Mouse (Mus musculus): Measurements from ENCODE around the gene Hoxb8. TPM values are rescaled to one million over a fixed set of nuclear protein-coding genes. Genes with fewer than 3 reads are reported as not detected.
A peak's percentile ranks its signal among the peaks of the same experiment; 100 is the strongest.

Hoxb8 gene
- polyA plus RNA-seq, 1 experiment from 2014 or later = 0.33 TPM

GRCm38 (mm10) chr11:96295092-96295835 is 13.6 kb downstream of the Hoxb8 start:
- H3K36me3 ChIP-seq (ENCODE audit: control insufficient read depth, insufficient read depth, low read length) = no peaks in the 10 kb centered on the region
- H3K9ac ChIP-seq (ENCODE audit: low read length) = no peak overlapping the region
- H3K27me3 ChIP-seq (ENCODE audit: control insufficient read depth, insufficient read depth, low read depth, low read length) = peaks cover 76% of the 10 kb centered on the region
- ATAC-seq (ENCODE audit: low read depth) = no peak; the same call in 1 of the 2 replicates
- WGBS = 2% methylated on average over 30 of the region's 30 CpGs
- peak overlapping the region; percentile 32 for H3K4me3 ChIP-seq (ENCODE audit: low read length)
- no peaks in the 10 kb centered on the region for H3K9me3 ChIP-seq (ENCODE audit: control insufficient read depth, low read length)
- H3K4me1 ChIP-seq (replicated peaks; ENCODE audit: control insufficient read depth, insufficient read depth, low read length) = peaks cover 5% of the 10 kb centered on the region; the same call in 1 of the 2 replicates
- H3K27ac ChIP-seq (ENCODE audit: low read length) = no peak overlapping the region
- peak overlapping the region; percentile 49 for H3K4me2 ChIP-seq (ENCODE audit: low read depth, low read length)

GRCm38 (mm10) chr11:96296997-96297396 is 15.3 kb downstream of the Hoxb8 start:
- Histone ChIP-seq H3K4me1 (replicated peaks; ENCODE audit: control insufficient read depth, insufficient read depth, low read length) (peaks cover 10% of the 10 kb centered on the region; the same call in 1 of the 2 replicates), H3K27ac (ENCODE audit: low read length) (no peak overlapping the region), H3K4me2 (ENCODE audit: low read depth, low read length) (no peak overlapping the region), H3K4me3 (ENCODE audit: low read length) (no peak overlapping the region), H3K27me3 (ENCODE audit: control insufficient read depth, insufficient read depth, low read depth, low read length) (peaks cover 82% of the 10 kb centered on the region), H3K9ac (ENCODE audit: low read length) (no peak overlapping the region), H3K9me3 (ENCODE audit: control insufficient read depth, low read length) (no peaks in the 10 kb centered on the region), H3K36me3 (ENCODE audit: control insufficient read depth, insufficient read depth, low read length) (no peaks in the 10 kb centered on the region)
- ATAC-seq (ENCODE audit: low read depth) = no peak
- 27% methylated on average over 2 of the region's 2 CpGs for WGBS

- no peak overlapping the region for H3K4me2 ChIP-seq (ENCODE audit: low read depth, low read length)
- no peak overlapping the region for H3K4me3 ChIP-seq (ENCODE audit: low read length)
These were observed 15.7 kb downstream of the Hoxb8 start for GRCm38 (mm10) chr11:96297428-96297827.

GRCm38 (mm10) chr11:96297968-96298635 is 16.4 kb downstream of the Hoxb8 start:
- no peaks in the 10 kb centered on the region for H3K36me3 ChIP-seq (ENCODE audit: control insufficient read depth, insufficient read depth, low read length)
- 19% methylated on average over 11 of the region's 11 CpGs for WGBS

More at GRCm38 (mm10) chr11:96297428-96297827, 15.7 kb downstream of the Hoxb8 start:
- H3K27ac ChIP-seq (ENCODE audit: low read length) = no peak overlapping the region
- no peaks in the 10 kb centered on the region for H3K9me3 ChIP-seq (ENCODE audit: control insufficient read depth, low read length)
- 35% methylated on average over 3 of the region's 3 CpGs for WGBS
- no peak for ATAC-seq (ENCODE audit: low read depth)
- peaks cover 10% of the 10 kb centered on the region; the same call in 1 of the 2 replicates for H3K4me1 ChIP-seq (replicated peaks; ENCODE audit: control insufficient read depth, insufficient read depth, low read length)
- H3K36me3 ChIP-seq (ENCODE audit: control insufficient read depth, insufficient read depth, low read length) = no peaks in the 10 kb centered on the region
- peaks cover 82% of the 10 kb centered on the region for H3K27me3 ChIP-seq (ENCODE audit: control insufficient read depth, insufficient read depth, low read depth, low read length)
- H3K9ac ChIP-seq (ENCODE audit: low read length) = no peak overlapping the region

GRCm38 (mm10) chr11:96298895-96299667 is 17.4 kb downstream of the Hoxb8 start:
- Histone ChIP-seq H3K4me1 (replicated peaks; ENCODE audit: control insufficient read depth, insufficient read depth, low read length) (peaks cover 10% of the 10 kb centered on the region; the same call in 1 of the 2 replicates), H3K36me3 (ENCODE audit: control insufficient read depth, insufficient read depth, low read length) (no peaks in the 10 kb centered on the region), H3K9ac (ENCODE audit: low read length) (peak overlapping the region; percentile 77), H3K27ac (ENCODE audit: low read length) (peak overlapping the region; percentile 68), H3K4me2 (ENCODE audit: low read depth, low read length) (peak overlapping the region; percentile 79), H3K9me3 (ENCODE audit: control insufficient read depth, low read length) (no peaks in the 10 kb centered on the region), H3K27me3 (ENCODE audit: control insufficient read depth, insufficient read depth, low read depth, low read length) (peaks cover 76% of the 10 kb centered on the region), H3K4me3 (ENCODE audit: low read length) (peak overlapping the region; percentile 61)
- under 1% methylated on average over 63 of the region's 66 CpGs for WGBS
- peak; percentile 34 for ATAC-seq (ENCODE audit: low read depth)

More at GRCm38 (mm10) chr11:96297968-96298635, 16.4 kb downstream of the Hoxb8 start:
- H3K27me3 ChIP-seq (ENCODE audit: control insufficient read depth, insufficient read depth, low read depth, low read length) = peaks cover 79% of the 10 kb centered on the region
- no peaks in the 10 kb centered on the region for H3K9me3 ChIP-seq (ENCODE audit: control insufficient read depth, low read length)
- H3K9ac ChIP-seq (ENCODE audit: low read length) = no peak overlapping the region
- H3K4me2 ChIP-seq (ENCODE audit: low read depth, low read length) = peak overlapping the region; percentile 79; the same call in 1 of the 2 replicates
- no peak overlapping the region for H3K4me3 ChIP-seq (ENCODE audit: low read length)
- no peak overlapping the region for H3K27ac ChIP-seq (ENCODE audit: low read length)
- H3K4me1 ChIP-seq (replicated peaks; ENCODE audit: control insufficient read depth, insufficient read depth, low read length) = peaks cover 10% of the 10 kb centered on the region; the same call in 1 of the 2 replicates
- no peak for ATAC-seq (ENCODE audit: low read depth)

GRCm38 (mm10) chr11:96299781-96300180 is 18.1 kb downstream of the Hoxb8 start:
- H3K36me3 ChIP-seq (ENCODE audit: control insufficient read depth, insufficient read depth, low read length) = no peaks in the 10 kb centered on the region
- H3K4me1 ChIP-seq (replicated peaks; ENCODE audit: control insufficient read depth, insufficient read depth, low read length) = peaks cover 10% of the 10 kb centered on the region; the same call in 1 of the 2 replicates
- H3K27me3 ChIP-seq (ENCODE audit: control insufficient read depth, insufficient read depth, low read depth, low read length) = peaks cover 77% of the 10 kb centered on the region
- WGBS = under 1% methylated on average over 9 of the region's 9 CpGs
- no peaks in the 10 kb centered on the region for H3K9me3 ChIP-seq (ENCODE audit: control insufficient read depth, low read length)
- no peak for ATAC-seq (ENCODE audit: low read depth)
- peak overlapping the region; percentile 61 for H3K4me3 ChIP-seq (ENCODE audit: low read length)
- H3K4me2 ChIP-seq (ENCODE audit: low read depth, low read length) = peak overlapping the region; percentile 79
- H3K27ac ChIP-seq (ENCODE audit: low read length) = peak overlapping the region; percentile 47
- H3K9ac ChIP-seq (ENCODE audit: low read length) = peak overlapping the region; percentile 77

GRCm38 (mm10) chr11:96300354-96301063 is 18.8 kb downstream of the Hoxb8 start:
- H3K4me3 ChIP-seq (ENCODE audit: low read length) = peak overlapping the region; percentile 61
- H3K9ac ChIP-seq (ENCODE audit: low read length) = peak overlapping the region; percentile 77
- no peaks in the 10 kb centered on the region for H3K9me3 ChIP-seq (ENCODE audit: control insufficient read depth, low read length)
- 1% methylated on average over 35 of the region's 35 CpGs for WGBS
- H3K4me1 ChIP-seq (replicated peaks; ENCODE audit: control insufficient read depth, insufficient read depth, low read length) = peaks cover 8% of the 10 kb centered on the region; the same call in 1 of the 2 replicates
- H3K27ac ChIP-seq (ENCODE audit: low read length) = peak overlapping the region; percentile 47
- ATAC-seq (ENCODE audit: low read depth) = no peak
- peaks cover 76% of the 10 kb centered on the region for H3K27me3 ChIP-seq (ENCODE audit: control insufficient read depth, insufficient read depth, low read depth, low read length)
- no peaks in the 10 kb centered on the region for H3K36me3 ChIP-seq (ENCODE audit: control insufficient read depth, insufficient read depth, low read length)
- H3K4me2 ChIP-seq (ENCODE audit: low read depth, low read length) = peak overlapping the region; percentile 79

GRCm38 (mm10) chr11:96301064-96301431 is 19.3 kb downstream of the Hoxb8 start:
- Histone ChIP-seq H3K9me3 (ENCODE audit: control insufficient read depth, low read length) (no peaks in the 10 kb centered on the region), H3K27ac (ENCODE audit: low read length) (peak overlapping the region; percentile 21), H3K27me3 (ENCODE audit: control insufficient read depth, insufficient read depth, low read depth, low read length) (peaks cover 75% of the 10 kb centered on the region), H3K4me1 (replicated peaks; ENCODE audit: control insufficient read depth, insufficient read depth, low read length) (peaks cover 7% of the 10 kb centered on the region), H3K4me2 (ENCODE audit: low read depth, low read length) (peak overlapping the region; percentile 79), H3K9ac (ENCODE audit: low read length) (peak overlapping the region; percentile 77), H3K36me3 (ENCODE audit: control insufficient read depth, insufficient read depth, low read length) (no peaks in the 10 kb centered on the region), H3K4me3 (ENCODE audit: low read length) (peak overlapping the region; percentile 61)
- no peak for ATAC-seq (ENCODE audit: low read depth)
- WGBS = 20% methylated on average over 9 of the region's 10 CpGs

All from lung, embryonic 16.5 days (tissue).